Mouse (Mus musculus) layer of hippocampus, adult 2 months (tissue): ENCODE measurements around the gene Morn5. TPM values are rescaled to one million over a fixed set of nuclear protein-coding genes. Genes with fewer than 3 reads are reported as not detected.

Source experiments
- DNase-seq, 2 experiments: peaks; one replicate each; pipeline ENCODE4 v3.0.0; 2022; ENCODE audit warnings: low spot score in 2 of 2
- H3K27ac ChIP-seq: fragments of 200-600 bp; 2 replicates; pipeline ENCODE4 v1.8.1; 2022
- H3K4me3 ChIP-seq: fragments of 200-600 bp; 2 replicates; pipeline ENCODE4 v1.8.1; 2022; ENCODE audit warnings: mild to moderate bottlenecking
- CTCF ChIP-seq: fragments of 200-600 bp; conservative IDR thresholded peaks from 2 replicates; pipeline ENCODE4 v1.8.1; 2022; ENCODE audit warnings: antibody characterized with exemption, mild to moderate bottlenecking, moderate library complexity
- total RNA-seq, 2 experiments: library from RNA; stranded (reverse); gene quantifications; 2 replicates each; pipeline ENCODE4 v1.2.3; 2021

Gene Morn5
- total RNA-seq, 2 experiments from 2014 or later = 1.4 to 1.7 TPM

DNA sequence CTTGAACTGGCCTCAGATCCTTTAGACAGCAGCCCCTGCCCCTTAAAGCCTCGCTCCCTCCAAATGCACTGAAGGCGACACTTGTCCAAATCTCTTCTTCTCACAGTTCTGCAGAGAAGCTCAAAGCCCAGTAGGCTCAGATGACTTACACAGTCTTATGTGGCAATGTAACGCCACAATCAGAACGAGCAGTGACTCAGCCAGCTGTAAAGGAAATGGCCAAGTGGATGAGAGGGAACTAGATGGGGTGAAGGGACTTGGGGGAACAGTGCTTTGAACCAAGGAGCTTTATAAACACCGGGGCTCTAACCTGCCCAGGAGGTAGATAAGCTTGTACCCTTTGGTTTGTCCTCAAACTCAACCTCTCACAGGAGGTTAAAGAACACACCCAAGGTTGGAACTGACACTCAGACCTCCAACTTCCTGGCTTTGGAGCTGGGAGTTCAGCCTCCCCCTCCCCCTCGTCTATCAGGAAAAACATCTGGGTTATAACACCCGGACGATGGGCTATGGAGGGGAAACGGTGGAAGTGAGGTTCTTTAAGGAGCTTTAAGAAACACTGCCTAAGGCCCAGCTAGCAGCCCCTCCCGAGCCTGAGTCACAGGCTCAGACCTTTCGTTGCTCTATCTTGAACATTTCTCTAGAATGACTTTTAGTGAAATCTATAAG, 13.7 kb upstream of the Morn5 start:
- no peak overlapping the region for H3K4me3 ChIP-seq
- no peak for TF ChIP-seq CTCF
- no peak for DNase-seq
- no peak overlapping the region for H3K27ac ChIP-seq

DNA sequence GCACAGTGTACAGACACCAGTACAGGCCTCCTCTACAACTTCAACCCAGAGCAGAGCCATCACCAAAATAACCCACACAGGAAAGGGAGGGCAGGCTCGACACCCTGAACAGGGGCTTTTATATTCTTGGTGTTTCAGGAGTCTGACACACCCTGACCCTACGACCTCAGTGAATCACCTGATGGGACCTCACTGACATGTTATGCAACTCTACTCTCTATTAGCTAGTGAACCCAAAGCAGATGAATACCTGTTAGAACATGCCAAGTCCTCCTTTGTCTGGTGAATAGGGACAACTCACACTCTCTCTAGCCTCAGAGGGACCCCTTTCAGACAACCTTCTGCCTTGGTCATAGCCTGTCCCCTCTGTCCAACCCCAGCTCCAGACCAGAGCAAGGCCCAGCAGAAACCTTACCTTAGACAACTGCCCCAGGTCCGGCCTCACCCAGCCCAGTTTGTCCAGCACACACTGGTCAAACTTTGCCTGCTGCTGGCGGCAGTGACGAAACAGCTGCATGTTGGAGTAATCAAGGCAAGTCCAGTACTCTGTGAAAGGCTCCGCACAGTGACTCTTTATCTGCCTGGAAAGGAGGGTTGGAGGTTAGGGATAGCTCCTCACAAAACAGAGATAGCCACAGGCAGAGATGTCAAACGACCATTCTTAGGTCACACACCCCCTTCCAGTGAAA, 9.8 kb upstream of the Morn5 start:
- no peak for DNase-seq
- Histone ChIP-seq H3K4me3 (no peak overlapping the region), H3K27ac (no peak overlapping the region)
- no peak for TF ChIP-seq CTCF

DNA sequence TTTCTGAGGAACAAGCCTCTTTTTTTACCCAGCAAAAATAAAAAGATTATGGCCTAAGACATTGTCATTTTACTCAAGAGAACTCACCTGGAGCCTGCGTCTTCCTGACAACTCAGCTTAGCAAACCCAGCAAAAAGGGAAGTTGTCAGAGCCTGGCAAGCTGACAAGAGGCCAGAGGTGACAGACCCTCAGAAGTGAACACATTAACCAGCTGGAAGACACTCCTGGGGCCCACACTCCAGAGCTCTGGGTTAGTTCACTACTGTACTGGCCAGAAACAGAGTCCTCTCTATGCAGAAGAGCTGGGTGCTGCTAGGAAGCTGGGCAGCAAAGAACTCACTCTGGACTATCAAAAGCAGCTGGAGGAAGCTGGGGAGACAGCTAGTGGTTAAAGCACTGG, 8.4 kb upstream of the Morn5 start:
- TF ChIP-seq CTCF = no peak
- Histone ChIP-seq H3K4me3 (no peak overlapping the region), H3K27ac (no peak overlapping the region)
- no peak for DNase-seq

DNA sequence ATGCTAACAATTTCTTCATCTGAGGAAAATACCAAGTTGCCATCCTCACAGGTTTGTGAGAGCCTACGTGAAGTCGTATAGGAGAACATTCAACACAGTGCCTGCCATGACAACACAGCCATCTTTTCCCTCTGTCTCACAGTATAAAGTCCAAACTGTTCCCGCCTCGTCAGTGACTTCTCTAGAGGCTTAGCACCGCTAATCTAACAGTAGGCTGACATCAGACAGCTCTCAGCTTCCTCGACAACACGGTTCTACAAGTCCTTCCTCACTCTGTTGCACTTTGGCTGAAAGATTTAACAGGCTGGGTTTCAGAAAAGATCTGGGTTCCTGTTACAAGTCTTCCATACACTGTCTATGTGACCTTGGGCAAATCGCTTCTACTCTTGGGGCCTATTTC, 1.1 kb upstream of the Morn5 start:
- TF ChIP-seq CTCF = no peak
- peak overlapping the region; percentile 94; the same call in 1 of the 2 replicates for H3K27ac ChIP-seq
- peak overlapping the region; percentile 87 for H3K4me3 ChIP-seq
- DNase-seq = no peak

DNA sequence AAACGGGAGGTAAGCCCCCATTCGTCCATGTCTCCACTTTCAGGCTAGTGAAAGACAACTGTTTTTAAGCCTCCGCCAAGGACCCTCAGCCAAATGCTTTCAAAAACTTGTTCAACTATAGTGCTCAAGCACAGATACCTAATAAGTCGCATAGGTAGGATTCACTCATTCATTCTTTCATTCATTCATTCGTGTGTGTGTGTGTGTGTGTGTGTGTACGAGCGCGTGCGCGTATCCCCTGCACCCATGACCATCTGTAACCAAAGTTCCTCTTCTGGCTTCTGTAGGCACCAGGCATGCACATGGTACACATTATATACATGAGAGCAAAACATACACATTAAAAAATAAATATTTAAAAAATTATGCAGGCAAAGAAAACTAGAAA, 303 bp downstream of the Morn5 start:
- H3K27ac ChIP-seq = no peak overlapping the region
- no peak for DNase-seq
- peak overlapping the region; percentile 87 for H3K4me3 ChIP-seq
- no peak for TF ChIP-seq CTCF

DNA sequence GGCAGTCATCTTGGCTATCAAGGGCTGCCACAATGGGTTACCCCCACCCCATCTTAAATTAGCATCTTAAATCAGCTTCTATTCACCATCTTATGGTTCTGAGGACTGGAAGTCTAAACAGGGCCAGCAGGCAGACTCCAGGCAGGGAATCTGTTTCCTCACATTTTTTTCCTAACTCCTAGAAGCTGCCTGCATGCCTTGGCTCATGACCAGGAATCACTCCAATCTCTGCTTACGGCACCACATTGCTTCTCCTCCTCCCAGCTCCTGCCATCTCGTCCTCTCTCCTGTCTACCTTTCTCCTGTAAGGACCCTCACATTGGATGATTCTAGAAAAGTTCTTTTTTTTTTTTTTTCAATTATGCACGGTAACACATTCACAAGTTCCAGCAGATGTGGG, 4.0 kb downstream of the Morn5 start:
- DNase-seq = peak in 1 of 2 experiments; percentile 30
- no peak overlapping the region for H3K27ac ChIP-seq
- no peak for TF ChIP-seq CTCF
- H3K4me3 ChIP-seq = no peak overlapping the region

DNA sequence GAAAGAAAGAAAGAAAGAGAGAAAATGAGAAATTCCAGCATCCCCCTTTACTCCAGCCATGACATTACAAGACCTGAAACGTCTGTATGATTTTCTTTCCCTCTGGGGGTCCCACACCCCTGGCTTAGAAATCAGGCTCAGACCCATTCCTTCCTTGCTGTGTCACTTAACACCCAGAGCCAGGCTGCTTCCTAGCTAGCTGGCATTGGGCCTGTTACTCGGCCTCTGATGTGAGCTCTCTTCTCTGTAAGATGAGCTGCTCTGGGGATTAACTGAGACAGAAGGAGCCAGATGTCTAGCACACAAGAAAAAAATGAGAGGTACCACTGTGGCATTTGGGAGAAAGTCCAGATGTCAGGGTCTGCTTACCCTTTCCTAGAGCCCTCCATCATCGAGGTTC, 7.0 kb downstream of the Morn5 start:
- Histone ChIP-seq H3K4me3 (no peak overlapping the region), H3K27ac (no peak overlapping the region)
- no peak for TF ChIP-seq CTCF
- no peak for DNase-seq

DNA sequence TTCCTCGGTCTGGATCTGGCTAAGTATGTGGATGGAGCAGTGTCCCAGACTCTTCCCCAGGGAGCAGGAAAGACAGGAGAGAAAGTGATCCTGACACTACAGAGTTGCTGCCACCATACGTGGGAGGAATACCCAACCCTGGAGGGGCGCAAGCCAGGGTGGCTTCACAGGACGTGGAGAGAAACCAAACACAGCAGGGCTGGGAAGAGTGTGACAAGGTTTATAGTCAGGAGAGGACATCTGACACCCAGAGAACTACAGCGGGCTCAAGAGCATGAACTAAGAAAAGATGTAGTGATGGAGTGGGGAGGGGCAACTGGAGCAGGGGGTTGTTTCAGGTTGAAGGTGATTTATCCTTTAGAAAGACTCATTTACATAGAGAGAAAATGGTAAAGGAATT, 12.2 kb downstream of the Morn5 start:
- TF ChIP-seq CTCF = no peak
- DNase-seq = no peak
- no peak overlapping the region for H3K4me3 ChIP-seq

DNA sequence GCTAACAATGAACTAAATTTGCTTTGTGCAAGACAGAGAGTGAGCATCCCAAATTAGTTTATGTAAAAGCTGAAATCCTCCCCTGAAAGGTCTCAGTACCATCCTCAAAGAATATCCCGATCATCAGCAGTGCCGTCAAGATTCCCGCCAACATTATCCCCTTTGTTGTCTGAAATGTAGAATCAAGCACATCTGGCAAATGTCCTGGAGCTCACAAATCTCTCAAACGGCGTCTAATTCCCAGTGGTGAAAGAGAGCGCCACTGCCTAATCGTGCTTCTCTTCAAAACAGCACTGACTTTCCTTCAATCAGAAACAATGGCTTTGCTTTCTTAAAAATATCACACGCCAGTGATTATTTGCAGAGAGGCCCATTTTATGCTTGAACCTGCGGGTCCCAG, 17.9 kb downstream of the Morn5 start:
- DNase-seq = no peak
- TF ChIP-seq CTCF = no peak
- Histone ChIP-seq H3K27ac (no peak overlapping the region), H3K4me3 (no peak overlapping the region)

More for the DNA sequence above, 12.2 kb downstream of the Morn5 start:
- no peak overlapping the region for H3K27ac ChIP-seq

DNA sequence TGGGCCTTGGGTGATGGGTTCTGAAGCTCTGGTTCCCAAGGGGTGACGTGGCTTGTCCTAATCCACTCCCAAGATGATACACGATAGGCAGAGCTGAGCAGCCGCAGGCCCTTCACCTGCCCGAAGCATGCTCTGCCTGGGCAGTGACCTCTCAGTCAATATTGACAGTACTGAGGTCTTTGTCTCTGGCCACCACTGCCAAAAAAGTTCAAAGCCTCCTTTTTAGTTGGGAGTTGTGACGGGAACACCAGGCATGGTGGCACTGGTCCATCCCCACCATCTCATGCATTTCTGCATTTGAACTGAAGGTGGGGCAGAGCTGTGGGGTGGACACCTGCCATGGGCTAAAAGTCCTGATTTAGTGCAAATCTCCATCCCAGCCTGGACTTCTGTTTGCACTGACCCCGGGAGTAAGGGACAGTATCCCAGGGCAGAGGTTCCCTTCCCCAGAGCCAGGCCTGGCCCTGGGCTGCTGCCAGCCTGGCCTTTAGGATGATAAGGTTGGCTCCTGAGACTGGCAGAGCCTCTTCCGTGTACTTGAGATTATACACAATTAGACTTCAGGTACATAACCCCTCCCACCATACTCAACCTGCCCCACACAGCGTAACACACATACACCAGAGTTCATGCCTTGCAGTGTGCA, 22.5 kb downstream of the Morn5 start:
- H3K27ac ChIP-seq = no peak overlapping the region
- H3K4me3 ChIP-seq = no peak overlapping the region
- TF ChIP-seq CTCF = no peak
- no peak for DNase-seq

DNA sequence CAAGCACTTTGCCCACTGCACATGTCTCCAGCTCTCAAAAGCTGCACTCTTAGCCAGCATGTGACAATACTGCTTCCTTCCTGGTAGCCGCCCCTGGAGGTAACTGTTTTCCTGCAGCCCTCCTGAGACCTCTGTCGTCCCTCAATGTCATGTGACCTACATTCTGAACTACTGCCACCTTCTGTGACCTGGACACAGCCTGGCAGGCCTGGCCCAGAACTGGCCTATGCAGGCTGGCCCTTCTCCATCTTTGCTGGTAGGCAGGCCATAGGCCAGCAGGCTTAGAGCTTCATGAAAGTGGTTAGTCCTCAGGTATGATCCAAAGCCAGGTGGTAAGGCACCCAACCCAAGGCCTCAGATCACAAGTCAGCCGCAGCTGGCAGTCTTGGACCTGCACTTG, 24.5 kb downstream of the Morn5 start:
- Histone ChIP-seq H3K4me3 (no peak overlapping the region), H3K27ac (no peak overlapping the region)
- no peak for TF ChIP-seq CTCF
- no peak for DNase-seq

DNA sequence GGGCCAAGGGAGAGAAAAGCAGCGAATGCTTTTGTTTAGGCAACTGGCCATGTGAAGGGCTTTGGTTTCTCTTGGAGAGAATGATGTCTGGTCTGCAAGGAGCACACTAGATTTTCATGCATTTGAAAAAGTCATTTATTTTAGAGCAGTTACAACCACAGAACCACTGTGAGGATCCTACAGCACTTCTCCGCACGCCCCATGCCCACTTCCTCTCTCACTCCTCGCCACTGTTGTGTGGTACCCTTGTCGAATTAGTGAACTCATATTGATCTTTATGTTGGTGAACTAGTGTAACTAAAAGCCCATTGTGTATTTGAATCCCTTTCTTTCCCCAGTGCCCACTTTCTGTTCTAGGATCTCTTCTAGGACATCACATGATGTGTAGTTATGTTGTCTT, 26.0 kb downstream of the Morn5 start:
- no peak for TF ChIP-seq CTCF
- no peak overlapping the region for H3K4me3 ChIP-seq

DNA sequence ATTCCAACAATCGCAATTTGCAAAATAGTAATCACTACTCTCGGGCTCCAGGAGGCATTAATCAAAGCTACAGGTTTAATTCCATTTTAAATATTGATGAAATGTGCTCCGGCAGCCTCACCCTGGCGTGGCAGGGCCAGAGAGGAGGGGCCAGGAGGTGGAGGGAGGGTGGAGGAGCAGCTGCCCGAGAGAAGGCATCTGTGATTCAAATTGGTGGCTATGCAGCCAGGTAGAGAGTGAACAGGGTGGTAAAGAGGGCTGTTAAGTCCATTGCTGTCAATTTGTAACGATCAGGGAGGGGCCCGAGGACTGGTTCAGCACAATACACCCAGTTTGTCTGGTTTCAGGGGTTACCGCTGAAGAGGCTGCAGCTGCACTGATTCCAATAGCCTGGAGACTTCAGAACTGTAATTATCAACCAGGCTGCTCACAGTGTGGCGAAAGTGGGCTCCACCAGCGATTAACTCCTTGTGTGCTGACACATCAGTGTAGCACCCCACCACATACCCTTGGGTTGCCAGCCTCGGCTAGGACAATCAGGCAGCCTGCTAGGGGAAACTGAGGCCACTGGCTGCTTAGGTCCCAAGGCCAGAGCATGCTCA, 28.0 kb downstream of the Morn5 start:
- H3K27ac ChIP-seq = no peak overlapping the region

More for the DNA sequence above, 26.0 kb downstream of the Morn5 start:
- H3K27ac ChIP-seq = no peak overlapping the region
- no peak for DNase-seq

More for the DNA sequence above, 28.0 kb downstream of the Morn5 start:
- DNase-seq = no peak
- H3K4me3 ChIP-seq = no peak overlapping the region
- TF ChIP-seq CTCF = no peak
